Mouse (Mus musculus) cerebellum, adult 2 months (tissue): ENCODE data around the gene Odf3l2.

ENCODE experiments used
- CTCF ChIP-seq: fragments of 200-500 bp; IDR thresholded peaks from 2 replicates; pipeline ENCODE4 v1.5.1; 2011; ENCODE audit warnings: low read depth, mild to moderate bottlenecking, control low read depth, low read length, moderate library complexity, borderline replicate concordance; ENCODE audit not compliant: insufficient read depth
- POLR2A ChIP-seq: fragments of 200-500 bp; IDR thresholded peaks from 2 replicates; pipeline ENCODE4 v1.6.1; 2011; ENCODE audit warnings: low read length, control low read depth, borderline replicate concordance; ENCODE audit not compliant: insufficient read depth

DNA sequence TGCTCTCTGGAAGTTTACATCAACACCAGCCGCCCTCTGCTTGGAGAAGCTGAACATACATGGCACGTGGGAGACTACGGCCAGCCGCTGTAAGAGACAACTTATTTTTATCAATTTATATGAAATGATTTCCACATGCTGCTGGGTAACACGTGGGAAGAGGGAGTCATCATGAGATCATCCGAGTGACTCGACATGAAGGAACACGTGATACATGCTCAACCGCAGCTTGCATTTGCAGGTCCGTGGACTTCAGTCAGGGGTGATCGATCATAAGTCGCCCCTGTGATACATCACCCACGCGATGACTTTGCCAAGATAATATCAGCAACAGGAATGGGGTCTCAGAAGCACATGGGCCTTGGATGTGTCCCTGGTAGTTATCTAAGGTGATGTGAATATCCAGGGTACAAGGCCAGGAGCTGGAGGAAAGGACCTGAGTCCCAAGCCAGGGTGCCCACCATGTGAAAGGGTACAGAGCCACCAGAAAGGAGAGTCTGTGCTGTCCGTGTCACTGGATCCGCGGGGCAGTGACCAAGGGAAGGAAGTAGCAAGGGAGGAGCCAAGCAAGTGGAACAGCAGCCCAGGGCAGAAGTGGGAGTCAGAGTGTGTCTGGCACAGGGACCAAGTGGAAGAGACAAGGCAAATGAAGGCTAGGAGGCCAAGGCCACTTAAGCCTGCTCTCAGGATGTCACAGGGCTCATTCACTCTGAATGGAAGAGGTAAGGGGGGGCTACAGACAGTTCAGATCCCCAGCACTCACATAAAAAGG, 12.3 kb downstream of the Odf3l2 start:
- TF ChIP-seq POLR2A (no peak), CTCF (no peak)
